ENCODE assay signal across 11 mouse cellular contexts in the genomic region with DNA sequence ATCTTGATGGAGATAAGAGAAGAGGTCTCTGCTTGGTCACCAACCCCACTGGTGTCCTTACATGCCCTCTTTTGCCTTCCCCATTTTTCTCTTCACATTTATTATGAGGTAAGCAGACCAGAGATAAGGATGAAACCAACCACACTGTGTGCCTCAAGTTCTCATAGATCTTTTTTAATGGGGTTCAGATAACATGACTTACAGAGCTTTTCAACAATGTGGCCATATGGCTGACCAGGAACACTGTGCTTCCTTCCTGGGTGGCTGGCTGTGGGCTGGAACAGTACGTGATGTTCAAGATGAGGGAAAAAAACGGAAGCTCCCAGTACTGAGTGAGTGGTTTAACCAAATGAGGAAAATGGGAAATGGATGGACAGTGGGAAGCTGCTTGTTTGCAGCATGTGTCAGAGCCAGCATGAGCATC.
DNase-seq lines count a peak whose midpoint lies in the region; ATAC-seq lines count a peak whose summit lies in the region.
"Had no signal": no experiment of that assay in that cellular context is flagged by ENCODE, and none has a peak within 500 bp of the region (broad histone marks: within the 10 kb centered on the region; RNA-seq: fewer than 3 reads in every experiment).

No protein-coding gene starts in this region.

- H3K4me3 ChIP-seq in kidney, embryonic 14.5 days (ENCODE audit: low read length): no peak overlapping the region
- no peak overlapping the region for H3K4me3 ChIP-seq in midbrain, embryonic 10.5 days
- no peak overlapping the region for H3K4me3 ChIP-seq in hindbrain, embryonic 13.5 days
- H3K4me3 ChIP-seq: embryonic facial prominence, embryonic 13.5 days had no signal

- peak overlapping the region; percentile 59; the same call in 1 of the 2 replicates for H3K27ac ChIP-seq in kidney, embryonic 14.5 days (ENCODE audit: low read depth, low read length)
- H3K27ac ChIP-seq in midbrain, embryonic 10.5 days (replicated peaks): no peak overlapping the region
- H3K27ac ChIP-seq in hindbrain, embryonic 13.5 days: no peak overlapping the region
- H3K27ac ChIP-seq: embryonic facial prominence, embryonic 13.5 days; hindbrain, embryonic 14.5 days; liver, embryonic 14.5 days had no signal

- no peak overlapping the region for H3K9ac ChIP-seq in kidney, embryonic 14.5 days (ENCODE audit: low read depth, low read length)
- H3K9ac ChIP-seq in hindbrain, embryonic 13.5 days: no peak overlapping the region
- H3K9ac ChIP-seq: embryonic facial prominence, embryonic 13.5 days; hindbrain, embryonic 14.5 days; liver, embryonic 14.5 days had no signal

- 58% methylated on average over 2 of the region's 2 CpGs for WGBS in kidney, embryonic 14.5 days
- 89% methylated on average over 2 of the region's 2 CpGs for WGBS in midbrain, embryonic 10.5 days
- 94% methylated on average over 2 of the region's 2 CpGs for WGBS in hindbrain, embryonic 13.5 days

- H3K4me2 ChIP-seq in kidney, embryonic 14.5 days (replicated peaks; ENCODE audit: low read depth, low read length): no peak overlapping the region
- no peak overlapping the region for H3K4me2 ChIP-seq in hindbrain, embryonic 13.5 days
- H3K4me2 ChIP-seq: embryonic facial prominence, embryonic 13.5 days; hindbrain, embryonic 14.5 days had no signal

- DNase-seq in frontal cortex, adult 2 months (ENCODE audit: extremely low spot score in 1 of 2, low spot score in 1 of 2): no peak
- peak; percentile 43 for DNase-seq in lung, postnatal 25 days (ENCODE audit: low spot score)
- no peak for DNase-seq in lung, postnatal 14 days
- DNase-seq in midbrain, embryonic 10.5 days (ENCODE audit: low spot score): no peak
- DNase-seq in urinary bladder, adult 2 months (ENCODE audit: low spot score): no peak

- H3K27me3 ChIP-seq in kidney, embryonic 14.5 days (ENCODE audit: control insufficient read depth, insufficient read depth, low read length): no peaks in the 10 kb centered on the region
- H3K27me3 ChIP-seq in midbrain, embryonic 10.5 days (ENCODE audit: low read depth, poor library complexity, severe bottlenecking): no peaks in the 10 kb centered on the region
- H3K27me3 ChIP-seq in hindbrain, embryonic 13.5 days: no peaks in the 10 kb centered on the region
- H3K27me3 ChIP-seq: embryonic facial prominence, embryonic 13.5 days had no signal

- H3K9me3 ChIP-seq in kidney, embryonic 14.5 days (ENCODE audit: control insufficient read depth, low read length): no peaks in the 10 kb centered on the region
- no peaks in the 10 kb centered on the region for H3K9me3 ChIP-seq in midbrain, embryonic 10.5 days (replicated peaks)
- no peaks in the 10 kb centered on the region for H3K9me3 ChIP-seq in hindbrain, embryonic 13.5 days
- H3K9me3 ChIP-seq: embryonic facial prominence, embryonic 13.5 days had no signal

- peak; percentile 64 for ATAC-seq in frontal cortex, adult (ENCODE audit: low TSS enrichment)
- ATAC-seq in kidney, embryonic 14.5 days (ENCODE audit: low FRiP score, low TSS enrichment): 0 out of 2 replicates have a peak, but pooled peaks have one; percentile 14
- ATAC-seq in hindbrain, embryonic 13.5 days (ENCODE audit: low FRiP score): no peak

- H3K4me1 ChIP-seq in kidney, embryonic 14.5 days (ENCODE audit: control insufficient read depth, insufficient read depth, low read length): peaks cover 52% of the 10 kb centered on the region
- peaks cover 26% of the 10 kb centered on the region for H3K4me1 ChIP-seq in midbrain, embryonic 10.5 days
- 0 out of 2 replicates have a peak, but pooled peaks cover 9% of the 10 kb centered on the region for H3K4me1 ChIP-seq in hindbrain, embryonic 13.5 days (replicated peaks)

- H3K36me3 ChIP-seq in kidney, embryonic 14.5 days (ENCODE audit: control insufficient read depth, insufficient read depth, low read length): no peaks in the 10 kb centered on the region
- no peaks in the 10 kb centered on the region for H3K36me3 ChIP-seq in midbrain, embryonic 10.5 days
- H3K36me3 ChIP-seq in hindbrain, embryonic 13.5 days: no peaks in the 10 kb centered on the region
- H3K36me3 ChIP-seq: embryonic facial prominence, embryonic 13.5 days had no signal
